Mouse (Mus musculus) midbrain, embryonic 14.5 days (tissue): ENCODE data around the gene Trip13. TPM values are rescaled to one million over a fixed set of nuclear protein-coding genes. Genes with fewer than 3 reads are reported as not detected.

Source experiments
- ATAC-seq: fragments of 200-750 bp; cut with Nextera tagmentation; 2 replicates; pipeline ENCODE4 v1.8.0; 2017; ENCODE audit warnings: moderate number of reproducible peaks, moderate library complexity; ENCODE audit not compliant: low FRiP score, low TSS enrichment
- DNase-seq: peaks from one replicate; pipeline ENCODE4 v3.0.0-alpha.2; 2015
- H3K27ac ChIP-seq: fragments of 300-500 bp; sonication (generic); replicated peaks from 2 replicates; pipeline ENCODE4 v1.5.1; 2014; ENCODE audit warnings: mild to moderate bottlenecking, low read depth, low read length, moderate library complexity
- H3K27me3 ChIP-seq: fragments of 300-500 bp; sonication (generic); 2 replicates; pipeline ENCODE4 v1.6.1; 2014; ENCODE audit warnings: low read length, control low read depth, mixed read lengths; ENCODE audit not compliant: control insufficient read depth, insufficient read depth
- H3K36me3 ChIP-seq: fragments of 300-500 bp; sonication (generic); 2 replicates; pipeline ENCODE4 v1.6.1; 2014; ENCODE audit warnings: low read length, control low read depth; ENCODE audit not compliant: control insufficient read depth, insufficient read depth
- H3K4me1 ChIP-seq: fragments of 300-500 bp; sonication (generic); 2 replicates; pipeline ENCODE4 v1.6.1; 2014; ENCODE audit warnings: mild to moderate bottlenecking, antibody characterized with exemption, low read length, control low read depth; ENCODE audit not compliant: control insufficient read depth, insufficient read depth
- H3K4me2 ChIP-seq: fragments of 300-500 bp; sonication (generic); 2 replicates; pipeline ENCODE4 v1.6.1; 2014; ENCODE audit warnings: mild to moderate bottlenecking, low read length, moderate library complexity
- H3K4me3 ChIP-seq: fragments of 300-500 bp; sonication (generic); replicated peaks from 2 replicates; pipeline ENCODE4 v1.5.1; 2014; ENCODE audit warnings: low read depth, low read length
- H3K9ac ChIP-seq: fragments of 300-500 bp; sonication (generic); replicated peaks from 2 replicates; pipeline ENCODE4 v1.6.1; 2014; ENCODE audit warnings: mild to moderate bottlenecking, low read length, moderate library complexity
- H3K9me3 ChIP-seq: fragments of 300-500 bp; sonication (generic); 2 replicates; pipeline ENCODE4 v1.6.1; 2016; ENCODE audit warnings: low read length, control low read depth, mixed read lengths; ENCODE audit not compliant: control insufficient read depth
- WGBS: fragments of 180-500 bp; shearing (Covaris S2); extraction: QIAGEN DNeasy Blood & Tissue Kit; methylation state at CpG from one replicate; pipeline ENCODE4 v1.1.7; 2014; 5-methylcytosine and 5-hydroxymethylcytosine counted together
- polyA plus RNA-seq: library from polyadenylated mRNA; unstranded; fragments of >200 nt; fragmentation: Nextera tagmentation; extraction: Ambion mirVana; gene quantifications from 2 replicates; pipeline ENCODE4 v1.2.1, GENCODE M21; 2014

Gene Trip13
- polyA plus RNA-seq, result 10.1 and 13.9 TPM in 2 replicates

GRCm38 (mm10) chr13:73937321-73938176 is at the start of gene Trip13, which contains the start of gene Brd9:
TSS of gene Trip13 (minus strand) at chr13:73937784.
TSS of gene Brd9 (plus strand) at chr13:73937811.
- Histone ChIP-seq H3K27ac (peak within 1 kb of the TSS; percentile 89), H3K9me3 (no peaks in the 10 kb centered on the region), H3K27me3 (no peaks in the 10 kb centered on the region), H3K4me2 (peak within 1 kb of the TSS; percentile 86), H3K4me3 (peak within 1 kb of the TSS; percentile 74), H3K36me3 (peaks cover 32% of the 10 kb centered on the region), H3K4me1 (peaks cover 8% of the 10 kb centered on the region; the same call in 1 of the 2 replicates), H3K9ac (peak within 1 kb of the TSS; percentile 74)
- DNase-seq, result peak; percentile 96
- under 1% methylated on average over 82 of the region's 82 CpGs for WGBS
- ATAC-seq, result peak; percentile 98

GRCm38 (mm10) chr13:73976935-73977334 is 39.4 kb upstream of the Trip13 start:
- no peak for ATAC-seq
- H3K9ac ChIP-seq, result no peak overlapping the region
- H3K27me3 ChIP-seq, result no peaks in the 10 kb centered on the region
- H3K9me3 ChIP-seq, result no peaks in the 10 kb centered on the region
- 89% methylated on average over 5 of the region's 5 CpGs for WGBS
- H3K27ac ChIP-seq, result no peak overlapping the region
- H3K4me1 ChIP-seq, result no peaks in the 10 kb centered on the region
- DNase-seq, result no peak
- no peak overlapping the region for H3K4me2 ChIP-seq
- H3K36me3 ChIP-seq, result no peaks in the 10 kb centered on the region
- no peak overlapping the region for H3K4me3 ChIP-seq

- Histone ChIP-seq H3K9me3 (no peaks in the 10 kb centered on the region), H3K9ac (no peak overlapping the region), H3K4me2 (no peak overlapping the region), H3K27me3 (no peaks in the 10 kb centered on the region), H3K27ac (no peak overlapping the region), H3K4me3 (no peak overlapping the region), H3K4me1 (no peaks in the 10 kb centered on the region), H3K36me3 (no peaks in the 10 kb centered on the region)
- DNase-seq (no peak), ATAC-seq (no peak)
- WGBS, result 86% methylated on average over 3 of the region's 3 CpGs
These were observed 36.9 kb upstream of the Trip13 start for GRCm38 (mm10) chr13:73974523-73974922.

- peak; percentile 74; the same call in 1 of the 2 replicates for ATAC-seq
- Histone ChIP-seq H3K36me3 (no peaks in the 10 kb centered on the region), H3K4me1 (no peaks in the 10 kb centered on the region), H3K4me2 (no peak overlapping the region), H3K27ac (no peak overlapping the region), H3K4me3 (no peak overlapping the region), H3K27me3 (no peaks in the 10 kb centered on the region), H3K9me3 (no peaks in the 10 kb centered on the region), H3K9ac (no peak overlapping the region)
- 45% methylated on average over 12 of the region's 12 CpGs for WGBS
- peak; percentile 91 for DNase-seq
These were observed 33.2 kb upstream of the Trip13 start for GRCm38 (mm10) chr13:73970545-73971448.

- Histone ChIP-seq H3K27me3 (no peaks in the 10 kb centered on the region), H3K4me3 (no peak within 1 kb of the TSS), H3K4me2 (no peak within 1 kb of the TSS), H3K4me1 (no peaks in the 10 kb centered on the region), H3K9ac (no peak within 1 kb of the TSS), H3K27ac (no peak within 1 kb of the TSS), H3K36me3 (peaks cover 41% of the 10 kb centered on the region), H3K9me3 (no peaks in the 10 kb centered on the region)
- WGBS, result 88% methylated on average over 5 of the region's 5 CpGs
- DNase-seq (no peak), ATAC-seq (no peak)
These were observed 26.0 kb upstream of the Trip13 start, which contains the start of gene Zdhhc11 for GRCm38 (mm10) chr13:73963551-73963950. TSS of gene Zdhhc11 (plus strand) at chr13:73963851.

GRCm38 (mm10) chr13:73961177-73961576 is 23.6 kb upstream of the Trip13 start:
- Histone ChIP-seq H3K4me2 (no peak overlapping the region), H3K4me1 (no peaks in the 10 kb centered on the region), H3K27ac (no peak overlapping the region), H3K36me3 (peaks cover 64% of the 10 kb centered on the region), H3K9me3 (no peaks in the 10 kb centered on the region), H3K27me3 (no peaks in the 10 kb centered on the region), H3K9ac (no peak overlapping the region), H3K4me3 (no peak overlapping the region)
- ATAC-seq (no peak), DNase-seq (no peak)
- 79% methylated on average over 4 of the region's 4 CpGs for WGBS

GRCm38 (mm10) chr13:73960117-73960652 is 22.6 kb upstream of the Trip13 start:
- 95% methylated on average over 10 of the region's 10 CpGs for WGBS
- no peaks in the 10 kb centered on the region for H3K27me3 ChIP-seq
- ATAC-seq (no peak), DNase-seq (no peak)
- no peak overlapping the region for H3K4me3 ChIP-seq
- H3K4me2 ChIP-seq, result no peak overlapping the region
- H3K4me1 ChIP-seq, result no peaks in the 10 kb centered on the region
- no peak overlapping the region for H3K27ac ChIP-seq
- H3K9ac ChIP-seq, result no peak overlapping the region
- peaks cover 74% of the 10 kb centered on the region for H3K36me3 ChIP-seq
- H3K9me3 ChIP-seq, result no peaks in the 10 kb centered on the region

- Histone ChIP-seq H3K27ac (no peak overlapping the region), H3K4me3 (no peak overlapping the region), H3K27me3 (no peaks in the 10 kb centered on the region), H3K4me1 (no peaks in the 10 kb centered on the region), H3K9me3 (no peaks in the 10 kb centered on the region), H3K36me3 (peaks cover 96% of the 10 kb centered on the region), H3K9ac (no peak overlapping the region), H3K4me2 (no peak overlapping the region)
- DNase-seq (no peak), ATAC-seq (no peak)
- WGBS, result 96% methylated on average over 5 of the region's 5 CpGs
These were observed 17.9 kb upstream of the Trip13 start for GRCm38 (mm10) chr13:73955531-73955930.
